Mouse (Mus musculus): ENCODE data around the gene Col2a1. TPM values are rescaled to one million over a fixed set of nuclear protein-coding genes. Genes with fewer than 3 reads are reported as not detected.
A peak's percentile ranks its signal among the peaks of the same experiment; 100 is the strongest.

The Col2a1 gene
- total RNA-seq, 2 experiments from 2014 or later: 0.69 to 1.2 TPM

GRCm38 (mm10) chr15:98002991-98003821, 1.3 kb downstream of the Col2a1 start:
- DNase-seq (ENCODE audit: low spot score in 2 of 2): no peak

- peak in 1 of 2 experiments; percentile 48 for DNase-seq (ENCODE audit: low spot score in 2 of 2)
Observed at GRCm38 (mm10) chr15:98002113-98002990, 2.1 kb downstream of the Col2a1 start.

GRCm38 (mm10) chr15:98001321-98002112, 3.0 kb downstream of the Col2a1 start:
- DNase-seq (ENCODE audit: low spot score in 2 of 2): no peak

GRCm38 (mm10) chr15:97999991-98000390, 4.5 kb downstream of the Col2a1 start:
- DNase-seq (ENCODE audit: low spot score in 2 of 2): no peak

GRCm38 (mm10) chr15:97999546-97999945, 4.9 kb downstream of the Col2a1 start:
- no peak for DNase-seq (ENCODE audit: low spot score in 2 of 2)

- DNase-seq (ENCODE audit: low spot score in 2 of 2): peak; percentile 34 to 69
Observed at GRCm38 (mm10) chr15:97996716-97997256, 7.7 kb downstream of the Col2a1 start.

- DNase-seq (ENCODE audit: low spot score in 2 of 2): peak; percentile 71 to 85
Observed at GRCm38 (mm10) chr15:97992712-97993286, 11.7 kb downstream of the Col2a1 start.

- no peak for DNase-seq (ENCODE audit: low spot score in 2 of 2)
Observed at GRCm38 (mm10) chr15:97992027-97992711, 12.3 kb downstream of the Col2a1 start.

GRCm38 (mm10) chr15:97991285-97991895, 13.1 kb downstream of the Col2a1 start:
- DNase-seq (ENCODE audit: low spot score in 2 of 2): no peak

- DNase-seq (ENCODE audit: low spot score in 2 of 2): no peak
Observed at GRCm38 (mm10) chr15:97990721-97991120, 13.8 kb downstream of the Col2a1 start.

- DNase-seq (ENCODE audit: low spot score in 2 of 2): no peak
Observed at GRCm38 (mm10) chr15:97990124-97990523, 14.4 kb downstream of the Col2a1 start.

- no peak for DNase-seq (ENCODE audit: low spot score in 2 of 2)
Observed at GRCm38 (mm10) chr15:97989544-97989943, 15.0 kb downstream of the Col2a1 start.

- DNase-seq (ENCODE audit: low spot score in 2 of 2): no peak
Observed at GRCm38 (mm10) chr15:97981560-97981959, 22.9 kb downstream of the Col2a1 start.

GRCm38 (mm10) chr15:97973248-97974005, 31.1 kb downstream of the Col2a1 start:
- no peak for DNase-seq (ENCODE audit: low spot score in 2 of 2)

- DNase-seq (ENCODE audit: low spot score in 2 of 2): no peak
Observed at GRCm38 (mm10) chr15:97972580-97972979, 31.9 kb downstream of the Col2a1 start.

GRCm38 (mm10) chr15:97970299-97970698, 34.2 kb downstream of the Col2a1 start:
- DNase-seq (ENCODE audit: low spot score in 2 of 2): no peak

GRCm38 (mm10) chr15:97965311-97966045, 39.0 kb downstream of the Col2a1 start:
- DNase-seq (ENCODE audit: low spot score in 2 of 2): no peak

- DNase-seq (ENCODE audit: low spot score in 2 of 2): no peak
Observed at GRCm38 (mm10) chr15:97964836-97965187, 39.7 kb downstream of the Col2a1 start.

Data from layer of hippocampus, postnatal 14 days (tissue).